Mouse (Mus musculus): ENCODE results near the gene Plppr4.

DNA sequence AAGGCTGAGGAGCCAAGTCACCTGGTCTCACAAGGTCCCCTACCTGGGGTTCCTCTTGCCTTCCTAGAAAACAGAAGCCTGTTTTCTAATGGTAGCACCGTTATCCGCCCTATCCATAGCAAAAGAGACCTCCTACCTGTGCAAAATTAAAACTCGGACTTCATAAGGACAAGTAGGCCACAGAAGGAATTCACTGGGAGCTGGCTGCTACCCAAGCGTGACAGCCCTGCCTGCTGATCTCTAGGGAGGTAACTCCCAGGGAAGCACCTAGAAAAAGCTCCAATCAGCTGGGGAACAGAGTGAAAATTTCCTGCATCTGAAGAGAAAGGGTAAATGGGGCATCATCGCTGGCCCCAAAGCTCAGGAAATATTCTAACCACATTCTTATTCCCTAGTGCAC, at the start of gene Plppr4:
- TF ChIP-seq CTCF (IDR thresholded peaks at IDR 0.05; ENCODE audit: extremely low read depth, insufficient read depth, insufficient read length, insufficient replicate concordance) (no peak), POLR2A (IDR thresholded peaks at IDR 0.05; ENCODE audit: low read depth, low read length) (no peak)

All from spleen, adult 2 months (tissue).